Mouse (Mus musculus): ENCODE results near the gene Pmvk.
"Not testable (repeated sequence)": the region's sequence is repeated elsewhere in the genome, so short reads cannot be mapped to it uniquely, and the experiment has no call there.

The Pmvk gene

DNA sequence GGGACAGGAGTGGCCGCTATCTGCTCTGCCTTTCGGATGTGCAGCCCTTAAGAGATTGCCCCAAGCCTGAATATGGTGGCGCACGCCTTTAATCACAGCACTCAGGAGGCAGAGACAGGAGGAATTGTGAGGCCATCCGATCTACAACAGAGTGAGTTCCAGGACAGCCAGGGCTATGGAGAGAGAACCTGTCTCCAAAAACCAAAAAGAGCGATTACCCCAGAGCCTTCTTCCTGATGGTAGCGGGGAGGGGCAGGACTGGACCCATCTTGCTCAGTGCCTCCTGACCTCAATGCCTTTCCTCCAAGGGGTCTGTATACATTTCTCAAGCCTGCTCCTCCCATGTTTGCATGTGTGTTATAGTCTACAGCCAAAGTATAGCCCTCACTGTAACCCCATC is 25.3 kb upstream of the Pmvk start:
- DNase-seq (ENCODE audit: low spot score) = not testable (repeated sequence)

DNA sequence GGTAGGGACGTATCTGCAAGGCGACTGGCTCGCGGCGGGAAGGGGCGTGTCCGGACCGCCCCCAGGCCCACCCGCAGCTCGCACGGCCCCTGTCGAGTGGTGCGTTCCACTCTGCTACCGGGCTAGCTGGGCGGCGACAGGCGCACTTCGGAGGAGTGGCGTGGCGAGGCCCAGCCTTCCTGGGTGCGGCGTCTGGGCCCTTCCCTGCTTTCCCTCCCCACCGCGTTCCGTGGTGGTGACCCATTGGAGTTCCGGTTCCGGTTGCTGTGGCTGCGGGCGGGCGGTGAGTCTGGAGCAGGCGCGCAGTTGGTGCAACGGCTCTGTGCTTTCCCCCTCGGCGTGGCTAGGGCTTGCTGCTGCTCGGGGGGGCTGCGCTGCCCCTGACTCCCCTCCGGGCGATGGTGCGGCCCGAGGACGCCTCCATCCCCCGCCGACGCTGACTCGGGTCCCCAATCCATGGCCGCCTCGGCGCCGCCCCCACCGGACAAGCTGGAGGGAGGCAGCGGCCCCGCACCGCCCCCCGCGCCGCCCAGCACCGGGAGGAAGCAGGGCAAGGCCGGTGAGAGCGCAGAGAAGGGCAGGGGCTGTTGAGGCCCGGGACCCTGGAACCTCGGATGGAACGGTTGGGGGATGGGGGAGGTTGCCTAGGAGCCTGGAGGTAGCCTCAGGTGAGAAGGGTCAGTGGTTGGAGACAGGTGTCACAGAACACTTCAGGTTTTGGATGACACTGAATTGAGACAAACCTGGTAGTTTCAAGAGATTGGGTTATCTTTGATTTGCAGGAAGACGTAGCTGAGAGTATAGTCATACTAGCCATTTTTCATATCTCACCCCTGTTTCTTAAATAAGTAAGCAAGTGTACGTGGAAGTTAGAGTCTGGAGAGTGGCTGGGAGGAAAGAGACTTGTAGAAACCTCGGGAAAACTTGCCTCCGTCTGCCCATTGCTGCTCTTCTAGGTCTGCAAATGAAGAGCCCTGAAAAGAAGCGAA is 23.9 kb upstream of the Pmvk start, which contains the start of gene Pygo2:
Pygo2 (plus strand) TSS at position 44 of the 989 bp plus-strand sequence.
- DNase-seq (ENCODE audit: low spot score) = peak; percentile 91

DNA sequence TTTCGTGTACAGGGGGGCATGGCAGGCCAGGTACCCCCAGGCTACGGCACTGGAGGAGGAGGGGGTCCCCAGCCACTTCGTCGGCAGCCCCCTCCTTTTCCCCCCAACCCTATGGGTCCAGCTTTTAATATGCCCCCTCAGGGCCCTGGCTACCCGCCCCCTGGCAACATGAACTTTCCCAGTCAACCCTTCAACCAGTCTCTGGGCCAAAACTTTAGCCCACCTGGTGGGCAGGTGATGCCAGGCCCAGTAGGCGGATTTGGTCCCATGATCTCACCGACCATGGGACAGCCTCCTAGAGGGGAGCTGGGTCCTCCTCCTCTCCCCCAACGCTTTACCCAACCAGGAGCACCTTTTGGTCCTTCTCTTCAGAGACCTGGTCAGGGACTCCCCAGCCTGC is 21.7 kb upstream of the Pmvk start:
- DNase-seq (ENCODE audit: low spot score) = no peak

DNA sequence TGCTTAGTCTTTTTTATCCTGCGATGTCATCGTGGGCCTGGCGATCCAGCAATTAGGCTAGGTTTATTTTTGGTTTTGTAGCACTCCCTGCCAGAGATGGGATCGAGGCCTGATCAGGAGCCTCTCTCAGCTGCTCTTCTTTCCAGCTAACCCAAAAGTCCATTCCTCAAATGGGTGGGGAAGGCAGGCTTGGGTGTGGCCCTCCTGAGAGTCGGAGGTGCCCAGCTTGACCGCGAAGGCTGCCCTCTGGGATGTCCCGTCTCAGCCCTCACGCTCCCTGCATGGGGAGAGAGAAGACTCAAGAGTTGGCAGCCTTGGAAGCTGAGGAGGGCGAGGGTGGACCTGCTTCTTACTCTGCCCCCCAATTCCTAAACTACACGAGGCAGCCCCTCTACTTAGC is 19.8 kb upstream of the Pmvk start:
- DNase-seq (ENCODE audit: low spot score) = no peak

GRCm38 (mm10) chr3:89435041-89435440 is 19.3 kb upstream of the Pmvk start:
- DNase-seq (ENCODE audit: low spot score) = no peak

DNA sequence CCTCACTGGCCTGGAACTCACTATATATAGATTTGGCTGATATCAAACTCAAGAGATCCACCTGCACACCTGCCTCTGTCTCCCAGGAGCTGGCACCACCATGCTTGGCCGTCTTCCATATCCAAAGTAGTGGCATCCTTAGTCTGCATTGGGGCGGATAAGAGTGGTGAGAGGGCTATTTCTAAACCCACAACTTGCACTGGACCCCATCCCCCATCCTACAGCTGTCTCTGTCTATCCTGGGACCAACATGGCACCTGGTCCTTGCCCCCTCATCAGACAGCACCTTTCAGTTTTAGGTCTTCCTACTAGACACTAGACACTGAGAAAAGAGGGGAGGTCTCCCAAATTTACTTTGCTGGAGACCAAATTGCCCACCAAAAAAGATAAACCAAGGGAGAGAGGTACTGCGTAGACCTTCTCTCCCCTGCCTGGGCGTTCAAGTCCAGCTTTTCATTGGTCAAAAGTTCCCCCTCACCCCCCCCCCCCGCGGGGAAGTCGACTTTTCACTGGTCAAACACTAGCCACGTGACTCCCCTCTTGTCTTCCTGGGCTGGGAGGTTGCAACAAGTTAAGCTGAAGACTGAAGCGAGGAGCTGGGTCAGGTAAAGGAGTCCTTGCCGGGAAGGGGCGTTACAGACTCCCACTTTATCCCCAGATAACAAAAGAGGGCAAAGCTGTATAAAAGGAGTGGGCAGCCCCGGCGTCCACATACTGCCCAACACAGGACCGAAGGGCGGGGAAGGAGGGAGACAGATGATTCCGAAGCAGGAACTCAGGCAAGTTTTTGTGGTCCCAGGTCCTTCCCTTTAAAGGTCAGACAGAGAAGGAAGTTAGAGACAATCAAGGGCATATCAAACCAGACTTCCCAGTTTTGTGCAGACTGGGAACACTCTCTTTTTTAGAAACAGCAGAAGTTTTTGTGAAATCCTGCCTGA is 17.9 kb upstream of the Pmvk start, which contains the start of gene Pbxip1:
Pbxip1 (plus strand) TSS at position 531 of the 938 bp plus-strand sequence.
- DNase-seq (ENCODE audit: low spot score) = no peak

DNA sequence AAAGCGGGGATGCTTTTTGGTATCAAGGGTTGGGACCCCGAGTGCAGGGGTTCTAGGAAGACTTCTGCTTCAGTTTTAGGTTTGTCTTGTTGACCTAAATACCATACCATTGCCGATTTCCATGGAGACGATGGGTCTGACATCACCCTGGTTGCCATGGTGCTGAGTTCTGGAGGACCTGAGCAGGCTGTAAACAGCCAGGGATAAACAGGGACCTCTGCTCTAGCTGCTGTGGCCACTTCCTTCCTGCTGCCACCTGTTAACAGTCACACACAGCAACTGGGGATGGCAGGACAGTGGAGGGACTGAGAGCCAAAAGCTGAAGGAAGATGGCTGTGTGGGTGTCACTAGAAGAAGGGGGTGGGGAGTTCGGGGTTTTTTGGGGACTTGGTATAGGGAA is 17.1 kb upstream of the Pmvk start:
- no peak for DNase-seq (ENCODE audit: low spot score)

GRCm38 (mm10) chr3:89440691-89441090 is 13.7 kb upstream of the Pmvk start:
- no peak for DNase-seq (ENCODE audit: low spot score)

DNA sequence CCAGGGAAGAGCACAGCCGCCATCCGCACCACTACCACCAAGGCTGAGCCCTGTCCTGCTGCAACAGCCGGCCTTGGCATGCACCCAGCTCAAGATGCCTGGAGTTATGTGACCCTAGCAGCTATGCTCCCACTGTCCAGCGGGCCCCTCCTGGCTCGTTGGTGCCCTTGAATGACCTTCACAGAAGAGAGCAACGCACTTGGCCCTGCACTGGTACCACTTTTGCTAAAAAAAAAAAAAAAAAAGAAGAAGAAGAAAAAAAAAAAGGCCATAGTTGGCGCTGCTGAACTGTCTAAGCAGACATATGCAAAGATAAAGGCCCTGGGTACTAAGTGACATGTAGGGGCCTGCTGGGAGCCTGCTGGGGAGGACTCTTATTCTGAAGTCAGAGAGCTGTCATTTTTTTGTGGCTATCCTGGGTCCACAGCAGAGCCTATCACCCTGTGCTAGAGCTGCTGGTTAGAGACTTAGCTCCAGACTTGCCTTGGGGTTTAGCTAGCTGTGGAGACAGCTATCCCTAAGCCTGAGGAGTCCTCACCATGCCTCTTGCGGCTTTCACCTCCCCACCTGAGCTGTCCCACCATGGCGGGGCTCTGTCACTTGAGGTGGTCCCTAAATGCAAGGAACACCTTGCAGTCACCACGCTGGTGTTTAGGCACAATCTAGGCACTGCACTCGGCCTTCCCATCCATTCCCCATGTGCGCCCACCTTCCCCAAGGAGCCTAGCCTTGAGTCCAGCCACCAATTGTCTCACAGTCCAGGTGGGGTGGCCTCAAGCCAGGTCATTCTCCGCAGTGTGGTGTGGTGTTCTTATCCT is 5.4 kb upstream of the Pmvk start:
- no peak for DNase-seq (ENCODE audit: low spot score)

GRCm38 (mm10) chr3:89449541-89449940 is 4.8 kb upstream of the Pmvk start:
- no peak for DNase-seq (ENCODE audit: low spot score)

GRCm38 (mm10) chr3:89451916-89452315 is 2.4 kb upstream of the Pmvk start:
- DNase-seq (ENCODE audit: low spot score) = no peak

- no peak for DNase-seq (ENCODE audit: low spot score)
Observed at GRCm38 (mm10) chr3:89455786-89456285, 1.5 kb downstream of the Pmvk start.

DNA sequence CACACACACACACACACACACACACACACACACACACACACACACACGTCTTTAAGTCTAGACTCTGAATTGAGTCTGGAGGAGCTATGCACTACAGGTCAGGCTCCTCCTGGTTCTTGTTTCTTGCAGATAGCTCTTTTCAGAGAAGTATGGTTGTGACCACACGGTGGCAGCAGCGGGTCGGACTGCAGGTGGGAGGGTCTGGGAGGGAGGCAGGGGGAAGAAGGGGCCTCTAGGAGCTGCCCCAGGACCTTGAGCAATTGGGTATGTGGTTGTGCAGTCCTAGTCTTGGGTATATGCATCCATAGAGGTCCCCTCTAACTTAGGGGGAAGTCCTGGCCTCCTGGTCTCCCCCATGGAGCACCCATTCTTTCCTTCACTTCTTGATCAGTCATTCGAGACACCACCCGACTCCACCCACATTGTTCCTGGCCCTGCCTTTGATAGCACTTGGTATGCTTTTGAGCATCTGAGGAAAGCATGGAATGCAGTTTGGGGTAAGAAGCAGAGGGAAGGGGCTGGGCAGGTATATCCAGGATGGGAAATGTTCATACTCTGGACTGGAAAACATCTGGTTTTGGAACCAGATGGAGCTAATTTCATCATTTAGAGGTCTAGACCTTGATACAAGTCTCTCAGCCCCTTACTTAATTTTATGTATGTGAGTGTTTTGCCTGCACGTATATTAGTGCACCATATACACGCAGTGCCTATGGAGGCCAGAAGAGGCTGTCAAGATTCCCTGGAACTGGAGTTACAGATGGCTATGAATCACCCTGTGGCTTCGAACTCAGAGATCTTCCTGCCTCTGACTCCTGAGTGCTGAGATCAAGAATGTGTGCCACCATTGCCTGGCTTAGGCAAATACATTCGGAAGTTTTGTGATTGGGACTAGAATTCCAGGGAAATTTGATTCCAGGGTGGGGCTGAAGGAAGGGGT is 2.7 kb downstream of the Pmvk start:
- DNase-seq (ENCODE audit: low spot score) = no peak

DNA sequence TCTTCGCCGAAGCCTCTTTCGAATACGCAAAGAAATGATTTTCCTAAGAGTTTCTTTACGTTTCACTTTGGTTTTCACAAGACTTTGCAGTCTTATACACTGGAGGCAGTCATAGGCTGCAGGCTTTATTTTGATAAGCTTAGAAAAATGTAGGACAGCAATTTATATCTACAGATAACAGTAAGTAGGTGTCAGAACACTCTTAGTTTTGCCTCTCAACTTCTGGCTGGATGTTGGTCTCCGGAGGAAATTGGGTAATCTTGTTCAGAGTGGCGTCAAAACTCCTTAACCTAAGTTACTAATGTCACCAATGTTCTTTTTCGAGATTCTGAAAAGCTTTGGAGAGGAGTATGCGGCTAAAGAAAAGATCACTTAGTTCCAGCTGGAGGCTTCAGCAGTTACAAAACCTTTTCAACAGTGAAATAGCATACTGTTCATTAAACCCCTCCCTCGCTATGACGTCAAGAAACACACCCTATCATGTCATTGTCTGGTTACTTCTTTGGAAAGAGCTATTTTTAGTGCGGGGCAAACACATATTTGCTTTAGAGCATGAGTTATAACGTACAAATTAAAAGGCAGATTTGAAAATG is 4.1 kb downstream of the Pmvk start:
- no peak for DNase-seq (ENCODE audit: low spot score)

- peak; percentile 86 for DNase-seq (ENCODE audit: low spot score)
Observed at GRCm38 (mm10) chr3:89458965-89459807, 4.8 kb downstream of the Pmvk start.

DNA sequence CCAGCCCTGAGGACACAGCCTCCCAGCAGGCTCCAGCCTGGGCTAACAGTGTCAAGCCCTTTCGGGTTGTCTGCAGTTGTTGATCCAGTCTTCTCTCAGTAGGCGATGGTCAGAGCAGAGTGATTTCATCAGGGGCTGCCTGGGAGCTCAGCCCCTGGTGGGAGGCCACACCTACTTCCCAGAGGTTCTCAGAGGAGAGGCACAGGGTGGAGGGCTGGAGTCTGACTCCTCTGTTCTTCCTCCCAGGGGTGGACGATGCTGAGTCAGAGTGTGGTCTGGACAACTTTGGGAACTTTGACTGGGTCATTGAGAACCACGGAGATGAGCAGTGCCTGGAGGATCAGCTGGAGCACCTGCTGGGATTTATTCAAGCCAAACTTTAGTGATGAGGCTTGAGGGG is 13.9 kb downstream of the Pmvk start:
- DNase-seq (ENCODE audit: low spot score) = no peak

GRCm38 (mm10) chr3:89472280-89472679 is 17.9 kb downstream of the Pmvk start:
- DNase-seq (ENCODE audit: low spot score) = no peak

- no peak for DNase-seq (ENCODE audit: low spot score)
Observed at GRCm38 (mm10) chr3:89473838-89474237, 19.5 kb downstream of the Pmvk start.

GRCm38 (mm10) chr3:89479055-89479454 is 24.7 kb downstream of the Pmvk start:
- no peak for DNase-seq (ENCODE audit: low spot score)

Measured in left cerebral cortex, adult 11 months (tissue).